Mouse (Mus musculus): ENCODE results near the gene Krtap9-3.

Gene Krtap9-3

GRCm38 (mm10) chr11:99562580-99562979, 35.3 kb downstream of the Krtap9-3 start:
- DNase-seq = no peak

- no peak for DNase-seq
These were observed 38.5 kb downstream of the Krtap9-3 start, which contains the start of gene Gm11939 for GRCm38 (mm10) chr11:99559366-99559765. Gene Gm11939, minus strand, starts transcription at chr11:99559466.

- DNase-seq = no peak
These were observed 39.7 kb downstream of the Krtap9-3 start for GRCm38 (mm10) chr11:99557976-99558745.

GRCm38 (mm10) chr11:99556753-99557152, 41.2 kb downstream of the Krtap9-3 start, which contains the start of gene Krtap3-2:
Gene Krtap3-2, minus strand, starts transcription at chr11:99556853.
- DNase-seq = no peak

- DNase-seq = no peak
These were observed 41.7 kb downstream of the Krtap9-3 start for GRCm38 (mm10) chr11:99556195-99556594.

GRCm38 (mm10) chr11:99550765-99551164, 47.1 kb downstream of the Krtap9-3 start, which contains the start of gene Krtap3-3:
Gene Krtap3-3, minus strand, starts transcription at chr11:99550865.
- no peak for DNase-seq

- DNase-seq = no peak
These were observed 50.0 kb downstream of the Krtap9-3 start for GRCm38 (mm10) chr11:99547892-99548291.
